Mouse (Mus musculus) small intestine, adult 10 weeks (tissue): ENCODE data around the gene Rims3. TPM values are rescaled to one million over a fixed set of nuclear protein-coding genes. Genes with fewer than 3 reads are reported as not detected.

Experiments used
- polyA plus RNA-seq: library from polyadenylated mRNA; stranded (reverse); fragments of 350-450 nt; fragmentation: Illumina TruSeq; extraction: RNeasy Lipid Tissue Mini Kit (QIAGEN cat#74804); gene quantifications from one replicate; pipeline ENCODE4 v1.2.3, GENCODE M21; 2014; ENCODE audit warnings: low replicate concordance

Gene Rims3
- polyA plus RNA-seq = 0.26 TPM

DNA sequence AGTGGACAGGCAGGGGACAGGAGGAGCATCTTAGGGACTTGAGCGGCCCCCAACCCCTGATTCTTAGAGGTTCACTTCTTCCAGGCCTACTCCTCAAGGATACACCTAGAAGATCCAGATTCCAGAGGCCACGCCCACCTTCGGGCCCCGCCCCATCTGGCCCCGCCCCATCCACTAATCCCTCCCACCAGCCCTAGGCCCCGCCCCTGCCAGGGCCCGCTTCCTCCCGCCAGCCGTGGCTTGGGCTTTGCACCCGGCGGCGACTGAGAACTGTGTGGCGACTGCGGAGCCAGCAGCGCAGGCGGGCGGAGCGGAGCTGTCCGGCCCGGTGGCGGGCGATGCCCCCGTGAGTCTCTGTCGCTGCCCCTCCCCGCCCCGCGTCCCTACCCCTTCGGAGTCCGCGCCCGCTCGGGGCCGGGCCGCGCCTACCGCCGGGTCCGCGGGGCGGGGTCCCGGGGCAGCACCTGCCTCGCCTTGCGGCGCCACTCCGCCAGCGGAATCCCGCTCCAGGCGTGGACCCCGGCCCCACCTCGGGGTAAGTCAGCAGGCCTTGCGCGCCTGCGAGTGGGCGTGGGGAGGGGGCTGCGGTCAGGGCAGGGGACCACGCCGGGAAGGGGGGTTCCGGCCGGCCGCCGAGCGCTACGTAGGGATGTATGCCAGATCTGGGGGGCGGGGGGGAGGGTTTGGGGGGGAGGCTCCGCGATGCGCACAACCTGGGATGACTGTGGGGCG lies at the start of gene Rims3:
Gene Rims3 (plus strand): TSS at position 229 of the 732 bp plus-strand sequence.

GRCm38 (mm10) chr4:120831472-120831871 lies 23.1 kb upstream of the Rims3 start, which contains the start of gene Nfyc:
Gene Nfyc (minus strand): TSS chr4:120831572.

DNA sequence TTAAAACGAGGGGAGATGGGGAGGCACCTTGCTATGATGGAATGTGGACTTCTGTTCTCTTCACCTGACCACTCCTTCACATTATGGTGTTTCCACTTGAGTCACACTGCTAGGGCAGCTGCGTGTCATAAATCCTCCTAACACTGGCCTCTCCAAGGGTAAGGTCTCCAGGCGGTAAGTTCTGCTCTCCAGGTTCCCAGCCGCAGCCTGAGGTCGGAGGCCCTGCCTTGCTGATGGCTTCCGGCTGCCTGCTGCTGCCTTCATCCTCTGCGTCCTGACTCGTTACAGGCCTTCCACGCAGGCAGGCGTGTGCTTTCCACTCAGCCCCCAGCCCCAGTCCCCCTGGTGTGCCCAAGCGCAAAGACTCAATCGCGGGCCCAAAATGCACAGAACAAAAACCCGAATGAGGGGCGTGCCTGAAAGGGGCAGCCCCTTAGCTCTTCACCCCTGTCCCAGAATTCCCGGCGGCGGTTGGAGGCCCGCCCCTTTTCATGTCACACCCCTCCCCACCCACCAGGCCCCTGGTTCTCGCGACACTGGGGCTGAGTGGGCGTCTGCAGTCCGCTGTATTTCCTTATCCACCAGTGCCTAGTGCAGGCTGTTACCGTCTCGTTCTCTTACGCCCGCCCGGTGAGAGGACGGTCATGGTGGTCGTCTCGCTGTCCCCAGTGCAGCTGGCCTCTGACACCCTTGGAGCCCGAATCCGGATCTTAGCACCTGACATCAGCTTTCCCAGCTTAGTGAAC lies 70.1 kb downstream of the Rims3 start, which contains the start of gene Exo5:
Gene Exo5 (minus strand): TSS at position 464 of the 746 bp plus-strand sequence.

Other genes starting within 250 kb of the Rims3 start
- gene Cited4, start 188.2 kb upstream of the Rims3 start, polyA plus RNA-seq = not detected
- not detected for gene Kcnq4, start 106.2 kb upstream of the Rims3 start, polyA plus RNA-seq
- gene Nfyc, start 23.2 kb upstream of the Rims3 start, polyA plus RNA-seq = 18.2 TPM
- gene Exo5, start 70.2 kb downstream of the Rims3 start, polyA plus RNA-seq = 6.9 TPM
- gene Zfp69, start 96.9 kb downstream of the Rims3 start, polyA plus RNA-seq = 2.5 TPM
- 23.2 TPM for gene Smap2, start 162.4 kb downstream of the Rims3 start, polyA plus RNA-seq
- gene Col9a2, start 184.6 kb downstream of the Rims3 start, polyA plus RNA-seq = not detected
- 80.6 TPM for gene Zmpste24, start 243.4 kb downstream of the Rims3 start, polyA plus RNA-seq